Mouse (Mus musculus) heart, postnatal 25 days (tissue): ENCODE measurements around the gene Rab42. TPM values are rescaled to one million over a fixed set of nuclear protein-coding genes. Genes with fewer than 3 reads are reported as not detected.

Experiments used
- DNase-seq: peaks from one replicate; pipeline ENCODE4 v3.0.0; 2022; ENCODE audit warnings: low spot score
- intact Hi-C: fragments of 180-260 bp; cut with DNase I; formaldehyde crosslinking; loops from one replicate; pipeline ENCODE4 v1.15.1; 2025
- total RNA-seq, 2 experiments: library from RNA; stranded (reverse); gene quantifications; 2 replicates each; pipeline ENCODE4 v1.2.3; 2021

Rab42 gene
- total RNA-seq: 1 to 10 TPM in 1 of 2 experiments, under 1 TPM in 1; 0.57 to 1.1 TPM

GRCm38 (mm10) chr4:132302939-132303479, at the start of gene Rab42:
Rab42 (minus strand) TSS chr4:132303385.
- intact Hi-C loops: no loop called here

DNA sequence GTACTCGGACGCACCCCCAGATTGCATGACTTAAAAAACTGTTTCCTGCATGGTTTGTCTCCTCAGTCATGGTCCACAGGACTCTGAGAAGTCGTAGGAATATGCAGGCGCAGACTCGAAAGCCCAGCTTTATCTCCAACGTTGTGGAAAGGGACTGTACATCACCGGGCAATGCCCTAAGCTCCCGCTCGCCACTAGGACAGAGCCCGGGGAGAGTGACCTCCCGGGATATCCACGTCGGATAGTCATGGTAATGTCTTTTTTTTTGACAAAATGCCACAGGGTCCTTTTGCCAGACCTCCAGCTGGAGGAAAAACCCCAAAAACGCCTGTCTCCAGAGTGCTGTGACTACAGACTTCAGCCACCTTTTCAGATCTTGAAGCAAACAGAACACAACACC, 49.6 kb upstream of the Rab42 start:
- no peak for DNase-seq
- intact Hi-C loops: loop anchor here (5.0 kb wide), 1 partner anchor 60 kb away; no protein-coding TSS in a partner anchor

More at GRCm38 (mm10) chr4:132302939-132303479, at the start of gene Rab42:
- peak; percentile 29 for DNase-seq

DNA sequence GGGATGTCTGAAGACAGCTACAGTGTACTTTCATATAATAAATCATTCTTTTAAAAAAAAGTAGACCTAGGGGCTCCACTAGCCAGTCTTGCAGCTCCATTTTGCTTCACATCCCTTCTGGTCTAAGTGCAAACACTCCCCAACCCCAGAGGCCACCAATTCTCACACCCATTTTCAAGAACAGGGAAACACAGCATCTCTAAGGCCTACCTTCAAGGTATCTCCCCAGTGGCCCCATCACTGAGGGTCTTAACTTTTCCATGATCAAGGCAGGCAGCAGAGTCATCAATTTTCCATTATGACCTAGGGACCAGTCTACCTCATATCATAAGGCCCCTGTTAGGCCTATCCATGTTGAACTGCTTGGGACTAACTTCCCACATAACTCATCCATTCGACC, 48.2 kb upstream of the Rab42 start:
- no peak for DNase-seq
- intact Hi-C loops: loop anchor here (5.0 kb wide), 1 partner anchor 61 kb away; no protein-coding TSS in a partner anchor

DNA sequence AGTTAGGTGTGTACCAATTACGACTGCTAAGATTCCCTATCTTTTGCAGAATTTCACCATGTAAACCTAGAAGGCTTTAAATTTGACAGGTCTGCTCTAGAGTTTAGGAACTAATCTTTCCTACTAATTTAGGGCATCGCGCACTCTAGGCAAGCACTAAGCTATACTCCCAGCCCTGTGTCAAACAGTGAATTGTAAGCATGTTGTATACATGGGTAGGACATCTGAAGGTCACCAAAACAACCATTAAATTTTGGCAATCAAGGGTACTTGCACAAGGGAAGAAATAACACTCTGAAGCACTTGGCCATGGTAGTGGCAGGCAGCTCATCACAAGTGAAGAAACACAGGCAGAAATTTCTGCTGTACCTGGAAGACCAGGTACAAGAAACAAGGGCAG, 47.7 kb upstream of the Rab42 start:
- intact Hi-C loops: loop anchor here (5.0 kb wide), 1 partner anchor 61 kb away; no protein-coding TSS in a partner anchor
- DNase-seq: no peak

GRCm38 (mm10) chr4:132350123-132350740, 47.0 kb upstream of the Rab42 start:
- intact Hi-C loops: loop anchor here (5.0 kb wide), 1 partner anchor 62 kb away; no protein-coding TSS in a partner anchor
- DNase-seq: no peak

GRCm38 (mm10) chr4:132349495-132350122, 46.4 kb upstream of the Rab42 start:
- no peak for DNase-seq
- intact Hi-C loops: loop anchor here (5.0 kb wide), 3 partner anchors 63 to 163 kb away; partner anchors contain the start of genes Sesn2 and Ythdf2

- intact Hi-C loops: loop anchor here (5.0 kb wide), 2 partner anchors 134 to 166 kb away; partner anchors contain the start of genes Sesn2 and Ythdf2
- no peak for DNase-seq
These were observed 43.5 kb upstream of the Rab42 start for GRCm38 (mm10) chr4:132346661-132347060.

DNA sequence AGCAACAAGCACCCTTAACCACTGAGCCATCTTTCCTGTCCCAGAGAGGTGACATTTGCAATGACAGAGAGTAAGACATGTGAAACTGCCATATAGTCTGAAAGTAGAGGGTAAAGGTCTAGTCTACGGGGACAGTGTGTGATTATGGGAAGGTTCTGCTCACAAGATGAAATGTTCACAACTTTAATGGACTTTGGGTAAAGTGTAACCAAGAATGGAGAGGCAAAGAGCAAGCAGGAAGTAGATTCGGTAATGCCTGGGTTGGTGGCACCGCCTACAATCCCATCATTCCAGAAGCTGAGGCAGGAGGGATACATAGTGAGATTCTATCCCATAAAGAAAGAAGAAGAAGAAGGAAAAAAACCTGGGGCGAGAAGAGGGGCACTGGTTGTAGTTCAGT, 43.1 kb upstream of the Rab42 start:
- DNase-seq: no peak
- intact Hi-C loops: loop anchor here (5.0 kb wide), 2 partner anchors 134 to 166 kb away; partner anchors contain the start of genes Sesn2 and Ythdf2

DNA sequence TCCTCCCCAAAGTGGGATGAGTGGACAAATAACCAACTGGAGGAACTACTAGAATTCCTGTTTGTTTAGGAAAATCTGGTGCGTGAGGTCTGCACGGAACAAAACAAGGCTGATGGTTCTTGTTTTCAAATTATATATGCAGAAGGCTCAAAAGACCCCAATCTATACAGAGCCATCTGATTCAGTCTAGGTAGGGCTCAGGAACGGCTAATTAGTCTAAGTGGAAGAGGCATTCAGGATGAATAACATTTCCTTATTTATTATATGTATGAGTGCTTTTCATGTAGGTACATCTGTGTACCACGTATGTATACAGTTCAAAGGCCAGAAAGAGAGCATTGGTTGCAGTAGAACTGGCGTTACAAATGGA, 42.6 kb upstream of the Rab42 start:
- intact Hi-C loops: loop anchor here (1.0 to 5.0 kb wide), 3 partner anchors 53 to 166 kb away; partner anchors contain the start of genes Sesn2 and Ythdf2
- DNase-seq: no peak

DNA sequence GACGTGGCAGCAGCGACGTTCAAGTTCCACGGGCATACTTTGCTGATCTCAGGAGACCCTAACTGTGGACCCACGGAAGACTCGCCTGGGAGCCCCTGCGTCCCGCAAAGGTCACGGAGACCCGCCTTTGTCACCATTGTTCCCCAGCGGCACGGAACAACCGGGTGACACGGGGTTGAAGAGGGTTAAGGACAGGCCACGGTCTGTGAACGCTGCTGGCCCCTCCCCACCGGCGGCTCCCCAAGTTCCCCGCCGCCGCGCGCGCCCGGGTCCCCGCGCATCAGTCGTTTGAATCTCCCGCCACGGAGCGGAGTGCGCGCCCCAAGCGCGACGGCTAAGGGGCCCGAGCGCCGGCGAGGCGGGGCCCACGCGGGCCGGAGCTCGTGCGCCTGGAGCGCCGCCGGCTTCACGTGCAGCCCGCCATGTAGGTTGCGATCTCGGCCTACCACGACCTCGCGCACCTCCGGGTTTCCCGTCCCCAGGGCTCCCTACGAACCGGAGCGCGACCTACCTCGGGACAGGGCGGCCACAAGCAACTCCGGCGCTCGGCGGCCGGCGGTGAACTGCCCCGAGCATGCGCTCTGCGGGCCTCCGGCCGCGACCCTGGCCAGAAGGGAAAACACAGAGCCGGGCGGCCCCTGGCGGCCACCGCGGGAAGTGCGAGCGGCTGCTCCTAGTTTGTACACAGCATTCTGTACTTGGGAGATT, 42.1 kb upstream of the Rab42 start:
- intact Hi-C loops: loop anchor here (1.0 to 5.0 kb wide), 3 partner anchors 52 to 167 kb away; partner anchors contain the start of genes Sesn2 and Ythdf2
- DNase-seq: peak; percentile 87

- intact Hi-C loops: loop anchor here (1.0 to 5.0 kb wide), 4 partner anchors 51 to 168 kb away; partner anchors contain the start of genes Sesn2 and Ythdf2
- DNase-seq: no peak
These were observed 41.4 kb upstream of the Rab42 start for GRCm38 (mm10) chr4:132344403-132345134.

- intact Hi-C loops: loop anchor here (5.0 kb wide), 1 partner anchor 159 kb away; no protein-coding TSS in a partner anchor
These were observed 38.3 kb upstream of the Rab42 start for GRCm38 (mm10) chr4:132341451-132341850.

GRCm38 (mm10) chr4:132338943-132339342, 35.8 kb upstream of the Rab42 start:
- intact Hi-C loops: no loop called here
- DNase-seq: peak; percentile 28

More at GRCm38 (mm10) chr4:132341451-132341850, 38.3 kb upstream of the Rab42 start:
- DNase-seq: no peak

- intact Hi-C loops: no loop called here
These were observed 29.7 kb upstream of the Rab42 start for GRCm38 (mm10) chr4:132332880-132333279.

GRCm38 (mm10) chr4:132331960-132332359, 28.8 kb upstream of the Rab42 start:
- no peak for DNase-seq
- intact Hi-C loops: no loop called here

More at GRCm38 (mm10) chr4:132332880-132333279, 29.7 kb upstream of the Rab42 start:
- no peak for DNase-seq

DNA sequence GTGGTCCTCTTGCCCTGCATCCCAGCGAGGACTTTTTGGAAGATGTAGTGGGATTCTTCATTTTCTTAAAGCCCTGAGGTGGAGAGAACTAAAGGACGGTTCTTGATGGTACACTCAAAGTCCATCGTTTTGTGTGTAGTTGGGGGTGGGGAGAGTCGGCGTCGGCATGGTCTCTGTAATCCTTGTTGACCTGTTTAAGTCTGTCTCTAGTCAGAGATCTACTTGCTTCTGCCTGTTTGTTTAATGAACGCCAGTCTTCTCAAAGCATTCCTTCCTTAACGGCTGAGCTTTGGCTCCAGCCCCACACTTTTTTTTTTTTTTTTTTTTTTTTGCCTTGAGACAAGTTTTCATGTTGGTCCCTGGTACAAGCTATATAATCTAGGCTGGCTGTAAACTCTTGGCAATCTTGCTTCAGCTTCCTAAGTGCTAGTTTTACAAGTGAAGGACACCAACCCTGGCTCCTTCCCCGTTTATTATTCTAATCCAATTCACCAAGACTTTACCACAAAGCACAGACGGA, 26.7 kb upstream of the Rab42 start:
- intact Hi-C loops: loop anchor here (2.0 kb wide), 1 partner anchor 21 kb away; no protein-coding TSS in a partner anchor
- DNase-seq: no peak

DNA sequence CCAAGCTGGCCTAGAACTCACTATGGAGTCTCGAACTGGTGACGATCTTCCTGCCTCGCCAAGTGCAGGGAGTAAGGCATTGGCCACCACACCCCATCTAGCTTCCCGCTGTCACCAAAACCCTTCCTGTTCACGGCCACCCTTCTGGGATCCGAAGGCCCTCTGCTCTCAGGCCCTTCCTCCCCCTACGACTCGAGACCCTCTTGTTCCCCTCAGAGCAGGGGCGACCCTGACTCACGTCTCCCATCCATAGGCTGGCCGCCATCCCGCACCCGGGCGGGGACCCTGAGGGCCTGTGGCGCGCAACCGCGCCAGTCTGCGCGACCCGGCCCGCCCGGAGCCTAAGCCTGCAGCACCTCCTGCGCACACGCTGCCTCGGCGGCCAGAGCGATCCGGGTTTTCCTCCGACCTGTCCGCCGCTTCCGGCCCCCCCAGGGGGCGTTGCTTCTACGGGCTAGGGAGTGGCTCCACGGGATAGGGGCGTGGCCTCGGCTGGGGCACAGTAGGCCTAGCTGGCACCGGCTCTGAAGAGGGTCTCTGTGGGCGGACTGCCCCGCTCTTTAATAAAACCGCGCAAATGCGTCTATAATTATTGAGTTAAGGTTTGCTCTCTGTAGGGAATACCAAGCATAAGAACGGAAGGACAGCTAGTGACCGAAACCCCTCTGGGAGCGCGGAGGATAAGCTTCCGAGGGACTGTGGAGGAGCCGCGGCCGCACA, 26.1 kb upstream of the Rab42 start, which contains the start of gene Trnau1ap:
TSS of gene Trnau1ap (minus strand) at position 424 of the 720 bp plus-strand sequence.
- peak; percentile 81 for DNase-seq
- intact Hi-C loops: loop anchor here (2.0 kb wide), 1 partner anchor 20 kb away; no protein-coding TSS in a partner anchor
